Mouse (Mus musculus) C2C12 (cell line): ENCODE data around the gene Ttc23. TPM values are rescaled to one million over a fixed set of nuclear protein-coding genes. Genes with fewer than 3 reads are reported as not detected.

Experiments
- H3K27me3 ChIP-seq: one replicate; pipeline ENCODE4 v1.6.1; 2011; ENCODE audit not compliant: control insufficient read depth, insufficient read depth, insufficient read length
- H3K36me3 ChIP-seq: one replicate; pipeline ENCODE4 v1.6.1; 2011; ENCODE audit not compliant: control insufficient read depth, insufficient read depth
- H3K4me3 ChIP-seq: one replicate; pipeline ENCODE4 v1.5.1; 2011; ENCODE audit warnings: mild to moderate bottlenecking, control low read depth; ENCODE audit not compliant: poor library complexity, insufficient read depth, severe bottlenecking
- H3K79me2 ChIP-seq: one replicate; pipeline ENCODE4 v1.6.1; 2011; ENCODE audit not compliant: control insufficient read depth, insufficient read depth
- H3K79me3 ChIP-seq: one replicate; pipeline ENCODE4 v1.6.1; 2011; ENCODE audit warnings: low read depth, control low read depth
- H3ac ChIP-seq: one replicate; pipeline ENCODE3; 2011; ENCODE audit warnings: low read depth; ENCODE audit not compliant: control insufficient read depth, insufficient read length
- CEBPB ChIP-seq: IDR thresholded peaks from one replicate; pipeline ENCODE4 v1.6.1; 2011; ENCODE audit warnings: low read depth, mild to moderate bottlenecking, control low read depth, moderate library complexity
- CTCF ChIP-seq: IDR thresholded peaks from one replicate; pipeline ENCODE4 v1.5.1; 2011; ENCODE audit not compliant: control insufficient read depth, insufficient read depth, insufficient read length
- FOSL1 ChIP-seq: IDR thresholded peaks from one replicate; pipeline ENCODE4 v1.8.0; 2011; ENCODE audit warnings: mild to moderate bottlenecking, low read length; ENCODE audit not compliant: poor library complexity, insufficient read depth, severe bottlenecking
- MAX ChIP-seq: IDR thresholded peaks from one replicate; pipeline ENCODE4 v1.6.1; 2011; ENCODE audit warnings: mild to moderate bottlenecking, control low read depth
- MYOD1 ChIP-seq: IDR thresholded peaks from one replicate; pipeline ENCODE4 v1.6.1; 2011; ENCODE audit warnings: low read depth; ENCODE audit not compliant: control insufficient read depth, insufficient read length
- MYOG ChIP-seq: IDR thresholded peaks from one replicate; pipeline ENCODE4 v1.6.1; 2011; ENCODE audit not compliant: control insufficient read depth, insufficient read length; ENCODE audit errors: extremely low read depth
- USF1 ChIP-seq: IDR thresholded peaks from one replicate; pipeline ENCODE4 v1.6.1; 2011; ENCODE audit warnings: low read depth, mild to moderate bottlenecking, control low read depth, moderate library complexity
- polyA plus RNA-seq: library from polyadenylated mRNA; unstranded; fragments of >200 nt; fragmentation: generic; extraction: Trizol; gene quantifications from one replicate; pipeline ENCODE4 v1.2.1, GENCODE M21; 2012; ENCODE audit warnings: missing spikeins

Gene Ttc23
- polyA plus RNA-seq, 1 experiment: 7.2 TPM

DNA sequence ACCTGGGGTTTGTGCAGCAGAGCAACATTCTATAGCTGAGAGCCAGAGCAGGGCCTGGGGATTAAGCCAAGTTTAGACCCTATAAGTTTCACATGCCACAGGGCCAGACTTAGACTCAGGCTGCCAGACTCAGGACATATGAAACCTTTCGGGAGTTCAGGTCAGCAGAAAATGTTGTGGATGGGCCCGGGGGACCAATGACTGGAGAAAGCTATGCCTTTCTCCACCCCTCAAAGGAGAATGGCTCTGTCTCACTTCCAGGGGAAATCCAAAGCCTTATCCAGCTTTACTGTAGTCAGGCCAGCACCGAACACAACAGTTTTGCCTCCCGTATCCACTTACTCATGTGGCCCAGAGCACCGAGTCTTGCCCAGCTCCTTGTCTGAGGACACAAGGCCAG, 93.6 kb downstream of the Ttc23 start:
- Histone ChIP-seq H3K36me3 (no peaks in the 10 kb centered on the region), H3K79me2 (no peaks in the 10 kb centered on the region), H3K79me3 (no peaks in the 10 kb centered on the region), H3K27me3 (no peaks in the 10 kb centered on the region), H3K4me3 (no peak overlapping the region), H3ac (no peak overlapping the region)
- no peak for TF ChIP-seq MYOG
- TF ChIP-seq MYOD1: no peak
- TF ChIP-seq FOSL1: no peak
- TF ChIP-seq USF1: no peak
- TF ChIP-seq CEBPB: no peak
- no peak for TF ChIP-seq CTCF
- TF ChIP-seq MAX: no peak

DNA sequence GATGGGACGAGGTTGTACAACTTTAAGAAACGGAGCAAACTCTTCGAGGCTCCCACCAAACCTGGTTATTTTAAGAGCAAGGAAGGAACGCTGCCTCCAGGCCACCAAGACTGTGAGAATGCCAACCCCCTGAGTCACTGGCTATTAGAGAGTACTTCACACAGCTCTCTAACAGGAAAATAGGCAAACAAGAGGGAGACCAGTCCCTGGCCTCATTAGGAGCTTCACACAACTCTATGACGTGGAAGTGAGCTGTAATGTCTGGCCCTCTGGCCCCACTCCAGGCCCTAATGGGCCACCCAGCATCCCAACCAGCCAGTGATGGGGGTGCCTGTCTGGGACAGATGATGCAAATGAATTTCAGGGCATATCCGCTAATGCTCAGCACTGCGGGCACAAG, 94.5 kb downstream of the Ttc23 start:
- H3K36me3 ChIP-seq: no peaks in the 10 kb centered on the region
- TF ChIP-seq MAX (no peak), FOSL1 (peak; percentile 21)
- no peaks in the 10 kb centered on the region for H3K79me3 ChIP-seq
- H3ac ChIP-seq: no peak overlapping the region
- no peaks in the 10 kb centered on the region for H3K27me3 ChIP-seq
- no peak overlapping the region for H3K4me3 ChIP-seq
- no peaks in the 10 kb centered on the region for H3K79me2 ChIP-seq

DNA sequence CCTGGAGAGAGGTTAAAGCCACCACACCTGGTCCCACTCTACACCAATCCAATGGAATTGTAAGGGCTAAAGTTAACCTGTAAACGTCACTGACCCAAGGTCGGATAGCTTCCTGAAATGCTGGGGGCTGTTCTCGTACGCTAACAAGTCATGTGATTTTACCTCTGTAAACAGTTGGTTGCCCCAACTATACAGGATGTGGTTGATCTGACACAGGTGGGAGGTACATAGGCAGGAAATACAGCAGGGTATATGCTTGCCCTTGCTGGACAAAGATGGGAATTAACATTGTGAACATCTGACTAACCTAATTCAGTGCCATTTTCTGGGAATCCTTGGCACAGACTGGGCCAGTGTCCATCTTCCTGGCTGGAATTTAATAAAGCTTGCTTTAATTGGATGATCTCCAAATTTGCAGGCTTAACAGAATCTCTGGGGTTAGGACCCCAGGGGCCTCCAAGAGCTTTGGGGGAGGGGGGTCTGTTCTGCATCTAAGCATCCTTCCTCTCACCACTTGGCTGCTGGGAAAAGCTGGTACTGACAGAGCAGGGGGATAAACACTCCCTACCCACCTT, 100.6 kb downstream of the Ttc23 start:
- Histone ChIP-seq H3K27me3 (peaks cover 12% of the 10 kb centered on the region), H3ac (no peak overlapping the region), H3K79me2 (no peaks in the 10 kb centered on the region), H3K4me3 (no peak overlapping the region), H3K79me3 (no peaks in the 10 kb centered on the region), H3K36me3 (no peaks in the 10 kb centered on the region)
- TF ChIP-seq FOSL1 (no peak), MYOG (no peak), CTCF (no peak), MAX (no peak), CEBPB (no peak), MYOD1 (no peak), USF1 (no peak)

DNA sequence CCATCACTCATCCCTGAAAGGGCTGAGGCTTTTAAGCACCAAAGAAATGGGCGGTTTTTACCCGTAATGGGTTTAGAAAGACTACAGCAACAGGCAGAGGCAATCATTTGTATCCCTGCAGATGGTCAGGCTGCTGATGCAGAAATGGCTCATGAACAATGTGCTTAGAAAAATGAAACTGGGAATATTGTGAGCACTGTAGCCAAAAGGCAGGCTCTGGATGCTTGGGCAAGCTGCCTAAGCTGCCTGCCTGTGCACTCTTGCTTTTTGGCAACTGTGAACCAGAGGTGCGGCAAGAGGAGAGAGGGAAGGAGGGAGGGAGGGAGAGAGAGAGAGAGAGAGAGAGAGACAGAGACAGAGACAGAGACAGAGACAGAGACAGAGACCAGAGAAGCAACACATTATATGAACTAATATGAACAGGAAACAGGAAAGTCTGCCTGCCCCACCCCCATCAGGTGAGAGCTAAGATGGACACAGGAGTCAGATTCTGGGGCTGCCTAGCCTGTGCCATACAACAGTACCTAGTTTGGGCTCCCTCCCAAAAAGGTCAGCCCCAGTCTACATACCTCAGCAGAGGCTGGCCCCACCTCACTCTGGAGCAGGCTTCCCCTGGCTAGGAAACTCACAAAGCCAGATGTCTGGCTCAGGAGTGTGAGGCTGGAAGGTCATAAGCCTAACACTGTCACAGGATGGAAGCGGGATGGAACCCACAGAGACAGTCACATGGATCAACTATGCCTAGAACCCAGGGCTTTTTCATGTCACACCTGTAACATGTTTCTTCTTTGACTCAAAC, 102.4 kb downstream of the Ttc23 start:
- no peak overlapping the region for H3K4me3 ChIP-seq
- H3K36me3 ChIP-seq: no peaks in the 10 kb centered on the region
- peaks cover 12% of the 10 kb centered on the region for H3K27me3 ChIP-seq
- H3ac ChIP-seq: no peak overlapping the region
- H3K79me2 ChIP-seq: no peaks in the 10 kb centered on the region
- H3K79me3 ChIP-seq: no peaks in the 10 kb centered on the region
- no peak for TF ChIP-seq FOSL1
- TF ChIP-seq MYOG: no peak
- no peak for TF ChIP-seq MAX
- no peak for TF ChIP-seq CEBPB
- no peak for TF ChIP-seq CTCF
- no peak for TF ChIP-seq USF1
- no peak for TF ChIP-seq MYOD1

GRCm38 (mm10) chr7:67754606-67755005, 107.4 kb downstream of the Ttc23 start:
- Histone ChIP-seq H3K27me3 (peaks cover 20% of the 10 kb centered on the region), H3K79me2 (no peaks in the 10 kb centered on the region), H3K36me3 (no peaks in the 10 kb centered on the region), H3ac (no peak overlapping the region), H3K79me3 (no peaks in the 10 kb centered on the region), H3K4me3 (no peak overlapping the region)
- TF ChIP-seq MYOD1: no peak

- no peak overlapping the region for H3ac ChIP-seq
- TF ChIP-seq CEBPB (no peak), MYOG (no peak), FOSL1 (no peak), USF1 (no peak), MYOD1 (no peak), CTCF (no peak), MAX (no peak)
- no peaks in the 10 kb centered on the region for H3K79me3 ChIP-seq
- peaks cover 20% of the 10 kb centered on the region for H3K27me3 ChIP-seq
- no peaks in the 10 kb centered on the region for H3K79me2 ChIP-seq
- H3K36me3 ChIP-seq: no peaks in the 10 kb centered on the region
- H3K4me3 ChIP-seq: no peak overlapping the region
These were observed 108.2 kb downstream of the Ttc23 start for GRCm38 (mm10) chr7:67755366-67755765.
